Mouse (Mus musculus): ENCODE measurements around the gene Cnot10. TPM values are rescaled to one million over a fixed set of nuclear protein-coding genes. Genes with fewer than 3 reads are reported as not detected.
A peak's percentile ranks its signal among the peaks of the same experiment; 100 is the strongest.
"Not testable (repeated sequence)": the region's sequence is repeated elsewhere in the genome, so short reads cannot be mapped to it uniquely, and the experiment has no call there.

Cnot10 gene
- polyA plus RNA-seq, 1 experiment from 2014 or later = 50.0 TPM

- Histone ChIP-seq H3K9ac (ENCODE audit: low read depth, low read length) (no peak overlapping the region), H3K4me1 (ENCODE audit: control insufficient read depth, insufficient read depth, low read length) (peaks cover 3% of the 10 kb centered on the region; the same call in 1 of the 2 replicates), H3K27ac (ENCODE audit: low read length) (no peak overlapping the region), H3K9me3 (ENCODE audit: control insufficient read depth, low read length) (no peaks in the 10 kb centered on the region), H3K36me3 (ENCODE audit: control insufficient read depth, insufficient read depth, low read length) (no peaks in the 10 kb centered on the region), H3K4me2 (ENCODE audit: low read depth, low read length) (no peak overlapping the region), H3K4me3 (ENCODE audit: low read length) (no peak overlapping the region), H3K27me3 (replicated peaks; ENCODE audit: control insufficient read depth, insufficient read depth, low read length) (no peaks in the 10 kb centered on the region)
- WGBS = 87% methylated on average over 6 of the region's 6 CpGs
- no peak for ATAC-seq
These were observed 20.5 kb upstream of the Cnot10 start for GRCm38 (mm10) chr9:114660506-114660905.

GRCm38 (mm10) chr9:114656701-114657100, 16.7 kb upstream of the Cnot10 start:
- no peak overlapping the region for H3K27ac ChIP-seq (ENCODE audit: low read length)
- no peak overlapping the region for H3K4me3 ChIP-seq (ENCODE audit: low read length)
- H3K9me3 ChIP-seq (ENCODE audit: control insufficient read depth, low read length) = no peaks in the 10 kb centered on the region
- no peaks in the 10 kb centered on the region for H3K4me1 ChIP-seq (ENCODE audit: control insufficient read depth, insufficient read depth, low read length)
- no peaks in the 10 kb centered on the region for H3K27me3 ChIP-seq (replicated peaks; ENCODE audit: control insufficient read depth, insufficient read depth, low read length)
- no peak overlapping the region for H3K9ac ChIP-seq (ENCODE audit: low read depth, low read length)
- no peak overlapping the region for H3K4me2 ChIP-seq (ENCODE audit: low read depth, low read length)
- WGBS = 76% methylated on average over 3 of the region's 3 CpGs
- ATAC-seq = no peak
- no peaks in the 10 kb centered on the region for H3K36me3 ChIP-seq (ENCODE audit: control insufficient read depth, insufficient read depth, low read length)

GRCm38 (mm10) chr9:114655356-114655755, 15.4 kb upstream of the Cnot10 start:
- no peaks in the 10 kb centered on the region for H3K4me1 ChIP-seq (ENCODE audit: control insufficient read depth, insufficient read depth, low read length)
- H3K27me3 ChIP-seq (replicated peaks; ENCODE audit: control insufficient read depth, insufficient read depth, low read length) = no peaks in the 10 kb centered on the region
- H3K4me3 ChIP-seq (ENCODE audit: low read length) = no peak overlapping the region
- no peaks in the 10 kb centered on the region for H3K36me3 ChIP-seq (ENCODE audit: control insufficient read depth, insufficient read depth, low read length)
- ATAC-seq = no peak
- H3K27ac ChIP-seq (ENCODE audit: low read length) = no peak overlapping the region
- H3K9me3 ChIP-seq (ENCODE audit: control insufficient read depth, low read length) = no peaks in the 10 kb centered on the region
- no peak overlapping the region for H3K9ac ChIP-seq (ENCODE audit: low read depth, low read length)
- no peak overlapping the region for H3K4me2 ChIP-seq (ENCODE audit: low read depth, low read length)
- 84% methylated on average over 4 of the region's 4 CpGs for WGBS

GRCm38 (mm10) chr9:114650938-114651634, 11.1 kb upstream of the Cnot10 start:
- Histone ChIP-seq H3K27me3 (replicated peaks; ENCODE audit: control insufficient read depth, insufficient read depth, low read length) (no peaks in the 10 kb centered on the region), H3K9ac (ENCODE audit: low read depth, low read length) (no peak overlapping the region), H3K4me1 (ENCODE audit: control insufficient read depth, insufficient read depth, low read length) (no peaks in the 10 kb centered on the region), H3K4me2 (ENCODE audit: low read depth, low read length) (peak overlapping the region; percentile 17; the same call in 1 of the 2 replicates), H3K36me3 (ENCODE audit: control insufficient read depth, insufficient read depth, low read length) (no peaks in the 10 kb centered on the region), H3K4me3 (ENCODE audit: low read length) (no peak overlapping the region), H3K27ac (ENCODE audit: low read length) (no peak overlapping the region), H3K9me3 (ENCODE audit: control insufficient read depth, low read length) (no peaks in the 10 kb centered on the region)
- ATAC-seq = no peak
- WGBS = 57% methylated on average over 21 of the region's 21 CpGs

GRCm38 (mm10) chr9:114649371-114649770, 9.4 kb upstream of the Cnot10 start:
- no peaks in the 10 kb centered on the region for H3K9me3 ChIP-seq (ENCODE audit: control insufficient read depth, low read length)
- no peaks in the 10 kb centered on the region for H3K36me3 ChIP-seq (ENCODE audit: control insufficient read depth, insufficient read depth, low read length)
- H3K9ac ChIP-seq (ENCODE audit: low read depth, low read length) = no peak overlapping the region
- ATAC-seq = no peak
- no peak overlapping the region for H3K4me3 ChIP-seq (ENCODE audit: low read length)
- H3K4me2 ChIP-seq (ENCODE audit: low read depth, low read length) = no peak overlapping the region
- WGBS = 57% methylated on average over 5 of the region's 5 CpGs
- no peaks in the 10 kb centered on the region for H3K27me3 ChIP-seq (replicated peaks; ENCODE audit: control insufficient read depth, insufficient read depth, low read length)
- H3K4me1 ChIP-seq (ENCODE audit: control insufficient read depth, insufficient read depth, low read length) = no peaks in the 10 kb centered on the region
- H3K27ac ChIP-seq (ENCODE audit: low read length) = no peak overlapping the region

- not testable (repeated sequence) for H3K36me3 ChIP-seq (ENCODE audit: control insufficient read depth, insufficient read depth, low read length); H3K9ac ChIP-seq (ENCODE audit: low read depth, low read length); H3K4me3 ChIP-seq (ENCODE audit: low read length); H3K9me3 ChIP-seq (ENCODE audit: control insufficient read depth, low read length); H3K4me1 ChIP-seq (ENCODE audit: control insufficient read depth, insufficient read depth, low read length); H3K27me3 ChIP-seq (replicated peaks; ENCODE audit: control insufficient read depth, insufficient read depth, low read length); H3K4me2 ChIP-seq (ENCODE audit: low read depth, low read length); ATAC-seq; H3K27ac ChIP-seq (ENCODE audit: low read length)
- 46% methylated on average over 8 of the region's 9 CpGs for WGBS
These were observed 8.5 kb upstream of the Cnot10 start for GRCm38 (mm10) chr9:114648472-114648871.

- H3K9ac ChIP-seq (ENCODE audit: low read depth, low read length) = no peak overlapping the region
- ATAC-seq = no peak
- H3K4me3 ChIP-seq (ENCODE audit: low read length) = no peak overlapping the region
- no peaks in the 10 kb centered on the region for H3K36me3 ChIP-seq (ENCODE audit: control insufficient read depth, insufficient read depth, low read length)
- H3K27me3 ChIP-seq (replicated peaks; ENCODE audit: control insufficient read depth, insufficient read depth, low read length) = no peaks in the 10 kb centered on the region
- H3K4me1 ChIP-seq (ENCODE audit: control insufficient read depth, insufficient read depth, low read length) = no peaks in the 10 kb centered on the region
- 82% methylated on average over 28 of the region's 28 CpGs for WGBS
- no peaks in the 10 kb centered on the region for H3K9me3 ChIP-seq (ENCODE audit: control insufficient read depth, low read length)
- no peak overlapping the region for H3K27ac ChIP-seq (ENCODE audit: low read length)
- no peak overlapping the region for H3K4me2 ChIP-seq (ENCODE audit: low read depth, low read length)
These were observed 7.8 kb upstream of the Cnot10 start for GRCm38 (mm10) chr9:114647506-114648432.

GRCm38 (mm10) chr9:114646556-114647505, 6.8 kb upstream of the Cnot10 start:
- Histone ChIP-seq H3K27ac (ENCODE audit: low read length) (peak overlapping the region; percentile 77), H3K4me2 (ENCODE audit: low read depth, low read length) (0 out of 2 replicates have a peak overlapping the region, but pooled peaks have one; percentile 18), H3K9me3 (ENCODE audit: control insufficient read depth, low read length) (no peaks in the 10 kb centered on the region), H3K36me3 (ENCODE audit: control insufficient read depth, insufficient read depth, low read length) (no peaks in the 10 kb centered on the region), H3K4me3 (ENCODE audit: low read length) (no peak overlapping the region), H3K27me3 (replicated peaks; ENCODE audit: control insufficient read depth, insufficient read depth, low read length) (no peaks in the 10 kb centered on the region), H3K9ac (ENCODE audit: low read depth, low read length) (no peak overlapping the region), H3K4me1 (ENCODE audit: control insufficient read depth, insufficient read depth, low read length) (no peaks in the 10 kb centered on the region)
- peak; percentile 92 for ATAC-seq
- WGBS = 79% methylated on average over 12 of the region's 12 CpGs
